ENCODE assay signal across 41 mouse cellular contexts in genomic region chr8:83535736-83536135, GRCm38 (mm10). TPM values are rescaled to one million over a fixed set of nuclear protein-coding genes. Genes with fewer than 3 reads are reported as not detected.
"Had no signal": no experiment of that assay in that cellular context is flagged by ENCODE, and none has a peak within 500 bp of the region (broad histone marks: within the 10 kb centered on the region; RNA-seq: fewer than 3 reads in every experiment).

Gene Olfr370, plus strand, starts transcription at chr8:83535780.

- H3K27ac ChIP-seq: gastrocnemius, adult 2 months; heart, adult 2 months; heart, embryonic 13.5 days; heart, embryonic 15.5 days; hindbrain, embryonic 13.5 days; hindbrain, embryonic 15.5 days; hindbrain, postnatal 0 days; limb, embryonic 13.5 days; limb, embryonic 15.5 days; liver, embryonic 13.5 days; liver, embryonic 15.5 days had no signal

- H3K9ac ChIP-seq: heart, embryonic 13.5 days; heart, embryonic 15.5 days; hindbrain, embryonic 13.5 days; hindbrain, embryonic 15.5 days; limb, embryonic 13.5 days; limb, embryonic 15.5 days; liver, embryonic 13.5 days; liver, embryonic 15.5 days had no signal

- H3K9me3 ChIP-seq: heart, embryonic 13.5 days; heart, embryonic 15.5 days; hindbrain, embryonic 13.5 days; hindbrain, embryonic 15.5 days; limb, embryonic 13.5 days; limb, embryonic 15.5 days; liver, embryonic 13.5 days; liver, embryonic 15.5 days had no signal

- H3K36me3 ChIP-seq: heart, embryonic 13.5 days; heart, embryonic 15.5 days; hindbrain, embryonic 13.5 days; hindbrain, embryonic 15.5 days; limb, embryonic 13.5 days; limb, embryonic 15.5 days; liver, embryonic 13.5 days; liver, embryonic 15.5 days had no signal

- H3K4me3 ChIP-seq: gastrocnemius, adult 2 months; heart, adult 2 months; heart, embryonic 13.5 days; heart, embryonic 15.5 days; hindbrain, embryonic 13.5 days; hindbrain, embryonic 15.5 days; limb, embryonic 13.5 days; limb, embryonic 15.5 days; liver, embryonic 13.5 days; liver, embryonic 15.5 days had no signal

- DNase-seq: gastrocnemius, adult 2 months; gastrocnemius, postnatal 10 days; gastrocnemius, postnatal 25 days; heart, adult 2 months; heart, postnatal 14 days; heart, postnatal 36 days; kidney, adult 11 months; kidney, adult 8-10 months; kidney, postnatal 10 days; kidney, postnatal 25 days; kidney, postnatal 4 days; layer of hippocampus, adult 9-11 months; layer of hippocampus, postnatal 36 days; left cerebral cortex, postnatal 4 days; liver, embryonic 13.5 days had no signal

- H3K27me3 ChIP-seq: heart, embryonic 13.5 days; heart, embryonic 15.5 days; hindbrain, embryonic 13.5 days; hindbrain, embryonic 15.5 days; limb, embryonic 13.5 days; limb, embryonic 15.5 days; liver, embryonic 15.5 days had no signal

- H3K4me1 ChIP-seq: heart, embryonic 13.5 days; heart, embryonic 15.5 days; hindbrain, embryonic 13.5 days; hindbrain, embryonic 15.5 days; limb, embryonic 13.5 days; limb, embryonic 15.5 days; liver, embryonic 13.5 days; liver, embryonic 15.5 days had no signal

RNA-seq across cellular contexts. Expression of gene Olfr370, which starts in this region (rescaled TPM):
- total RNA-seq: gastrocnemius, adult 2 months; gastrocnemius, postnatal 10 days; gastrocnemius, postnatal 25 days; gastrocnemius, postnatal 4 days; granulocyte monocyte progenitor cell, adult 5-6 weeks; heart, adult 2 months; heart, postnatal 14 days; heart, postnatal 36 days; hematopoietic stem cell, adult 5-6 weeks; layer of hippocampus, adult 18-20 months; layer of hippocampus, adult 8-10 months; layer of hippocampus, postnatal 14 days; layer of hippocampus, postnatal 36 days; left cerebral cortex, adult 18-20 months; left cerebral cortex, adult 8-10 months; left cerebral cortex, postnatal 10 days; left cerebral cortex, postnatal 25 days; left cerebral cortex, postnatal 4 days; liver, adult 2 months had no signal
- polyA plus RNA-seq: heart, adult 2 months; heart, embryonic 11.5 days; heart, embryonic 13.5 days; heart, embryonic 15.5 days; heart, postnatal 0 days; hindbrain, postnatal 0 days; intestine, embryonic 14.5 days; intestine, embryonic 16.5 days; kidney, embryonic 14.5 days; kidney, embryonic 16.5 days; limb, embryonic 11.5 days; limb, embryonic 13.5 days; limb, embryonic 15.5 days; liver, adult 2 months; liver, embryonic 13.5 days; liver, embryonic 15.5 days had no signal
